In the genomic region with DNA sequence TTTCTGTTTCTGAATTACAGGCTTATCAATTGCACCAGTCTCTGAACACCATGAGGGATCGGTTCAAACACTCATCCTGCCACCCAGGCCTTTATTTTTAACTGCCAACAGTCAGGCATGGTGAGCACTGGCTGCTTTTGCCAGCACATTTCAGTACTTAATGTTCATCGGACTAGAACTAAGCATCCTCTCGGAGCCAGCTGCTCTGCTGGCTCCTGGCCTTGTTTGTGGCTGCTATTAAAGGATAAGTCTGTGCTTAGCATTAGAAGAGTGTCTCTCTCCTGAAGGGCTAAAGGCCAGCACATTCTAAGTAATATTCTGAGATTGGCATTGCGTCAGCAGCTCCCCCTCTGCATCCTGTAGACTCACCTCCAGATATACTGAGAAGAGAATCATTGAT, we compare ENCODE assay signal across 9 mouse cellular contexts. TPM values are rescaled to one million over a fixed set of nuclear protein-coding genes. Genes with fewer than 3 reads are reported as not detected.
DNase-seq lines count a peak whose midpoint lies in the region; ATAC-seq and TF ChIP-seq lines count a peak whose summit lies in the region.
"Had no signal": no experiment of that assay in that cellular context is flagged by ENCODE, and none has a peak within 500 bp of the region (broad histone marks: within the 10 kb centered on the region; RNA-seq: fewer than 3 reads in every experiment).

No protein-coding gene starts in this region.

- H3K36me3 ChIP-seq in midbrain, embryonic 15.5 days (replicated peaks): no peaks in the 10 kb centered on the region
- H3K36me3 ChIP-seq in midbrain, embryonic 16.5 days (ENCODE audit: control insufficient read depth, insufficient read depth, low read length): no peaks in the 10 kb centered on the region
- H3K36me3 ChIP-seq in stomach, postnatal 0 days (ENCODE audit: control insufficient read depth, insufficient read depth, low read length): no peaks in the 10 kb centered on the region
- H3K36me3 ChIP-seq: lung, embryonic 15.5 days had no signal

- no peaks in the 10 kb centered on the region for H3K27me3 ChIP-seq in midbrain, embryonic 15.5 days (replicated peaks)
- no peaks in the 10 kb centered on the region for H3K27me3 ChIP-seq in midbrain, embryonic 16.5 days (ENCODE audit: control insufficient read depth, insufficient read depth, low read depth, low read length)
- no peaks in the 10 kb centered on the region for H3K27me3 ChIP-seq in stomach, postnatal 0 days (ENCODE audit: control insufficient read depth, insufficient read depth, low read length)
- H3K27me3 ChIP-seq: lung, embryonic 15.5 days had no signal

- no peak overlapping the region for H3K27ac ChIP-seq in midbrain, embryonic 15.5 days
- no peak overlapping the region for H3K27ac ChIP-seq in midbrain, embryonic 16.5 days (ENCODE audit: low read length)
- H3K27ac ChIP-seq in stomach, postnatal 0 days (replicated peaks): 0 out of 2 replicates have a peak overlapping the region, but pooled peaks have one; percentile 8
- H3K27ac ChIP-seq: lung, embryonic 15.5 days had no signal

- no peak overlapping the region for H3K9ac ChIP-seq in midbrain, embryonic 15.5 days
- no peak overlapping the region for H3K9ac ChIP-seq in midbrain, embryonic 16.5 days (ENCODE audit: low read depth, low read length)
- H3K9ac ChIP-seq in stomach, postnatal 0 days (ENCODE audit: low read length): no peak overlapping the region
- H3K9ac ChIP-seq: lung, embryonic 15.5 days had no signal

- H3K4me1 ChIP-seq in midbrain, embryonic 15.5 days: no peaks in the 10 kb centered on the region
- no peaks in the 10 kb centered on the region for H3K4me1 ChIP-seq in midbrain, embryonic 16.5 days (ENCODE audit: control insufficient read depth, insufficient read depth, low read length)
- H3K4me1 ChIP-seq in stomach, postnatal 0 days (replicated peaks; ENCODE audit: control insufficient read depth, insufficient read depth): no peaks in the 10 kb centered on the region
- H3K4me1 ChIP-seq: lung, embryonic 15.5 days had no signal

- 55% methylated on average over 4 of the region's 4 CpGs for WGBS in midbrain, embryonic 15.5 days
- WGBS in midbrain, embryonic 16.5 days: 49% methylated on average over 4 of the region's 4 CpGs
- WGBS in stomach, postnatal 0 days: 44% methylated on average over 4 of the region's 4 CpGs

- H3K4me2 ChIP-seq in midbrain, embryonic 15.5 days: no peak overlapping the region
- no peak overlapping the region for H3K4me2 ChIP-seq in midbrain, embryonic 16.5 days (ENCODE audit: low read length)
- no peak overlapping the region for H3K4me2 ChIP-seq in stomach, postnatal 0 days (replicated peaks; ENCODE audit: low read depth)
- H3K4me2 ChIP-seq: lung, embryonic 15.5 days had no signal

- no peaks in the 10 kb centered on the region for H3K9me3 ChIP-seq in midbrain, embryonic 15.5 days
- no peaks in the 10 kb centered on the region for H3K9me3 ChIP-seq in midbrain, embryonic 16.5 days (replicated peaks; ENCODE audit: control insufficient read depth, low read length, poor library complexity, severe bottlenecking)
- H3K9me3 ChIP-seq in stomach, postnatal 0 days (ENCODE audit: control insufficient read depth, low read length): no peaks in the 10 kb centered on the region
- H3K9me3 ChIP-seq: lung, embryonic 15.5 days had no signal

- 0 out of 2 replicates have a peak, but pooled peaks have one; percentile 17 for ATAC-seq in midbrain, embryonic 15.5 days (replicated peaks)
- no peak for ATAC-seq in midbrain, embryonic 16.5 days
- no peak for ATAC-seq in stomach, postnatal 0 days (ENCODE audit: low FRiP score, low TSS enrichment)
- ATAC-seq in megakaryocyte, adult 5-6 weeks (ENCODE audit: poor library complexity, severe bottlenecking): no peak

- no peak overlapping the region for H3K4me3 ChIP-seq in midbrain, embryonic 15.5 days
- H3K4me3 ChIP-seq in midbrain, embryonic 16.5 days (ENCODE audit: low read depth, low read length): no peak overlapping the region
- no peak overlapping the region for H3K4me3 ChIP-seq in stomach, postnatal 0 days (ENCODE audit: low read depth, low read length)
- H3K4me3 ChIP-seq: lung, embryonic 15.5 days had no signal

- TF ChIP-seq EP300 in stomach, postnatal 0 days (optimal IDR thresholded peaks at IDR 0.05): no peak

- DNase-seq in cerebellum, adult 9-11 months: peak; percentile 89
- peak; percentile 66 for DNase-seq in layer of hippocampus, adult 9-10 months (ENCODE audit: low spot score)
- DNase-seq in stomach, postnatal 0 days (ENCODE audit: low spot score): no peak
- no peak for DNase-seq in kidney, postnatal 4 days
- DNase-seq: kidney, adult 2 months had no signal

- TF ChIP-seq CTCF in stomach, postnatal 0 days (IDR thresholded peaks at IDR 0.05; ENCODE audit: low read depth): no peak

RNA-seq across cellular contexts. Expression of gene Nell2, which starts 7.9 kb away (rescaled TPM):
- 189 and 203 TPM in 2 replicates for polyA plus RNA-seq in midbrain, embryonic 15.5 days (2015; fragmentation: Nextera tagmentation; extraction: Ambion mirVana)
- polyA plus RNA-seq in midbrain, embryonic 16.5 days (2015; fragmentation: Nextera tagmentation; extraction: Ambion mirVana): 198 and 209 TPM in 2 replicates
- 5.3 and 5.8 TPM in 2 replicates for polyA plus RNA-seq in stomach, postnatal 0 days (2015; fragmentation: Nextera tagmentation; extraction: Ambion mirVana)
- not detected in 2 replicates for total RNA-seq in megakaryocyte, adult 5-6 weeks (2015)
- not detected in 2 replicates for total RNA-seq in megakaryocyte, adult 5-6 weeks (2017)

Comparison
In these comparisons a context has a peak if more than half of its experiments do, and no peak if none do; other contexts are left out.
1. DNase-seq: peak in cerebellum, adult 9-11 months (single experiment) and layer of hippocampus, adult 9-10 months (single experiment); none in stomach, postnatal 0 days (single experiment) and kidney, postnatal 4 days (0 of 2).
2. RNA of gene Nell2, which starts 7.9 kb away (polyA plus RNA-seq): 189 to 203 TPM in midbrain, embryonic 15.5 days and 198 to 209 TPM in midbrain, embryonic 16.5 days; 5.3 to 5.8 TPM in stomach, postnatal 0 days; every median in the first group is over 10 times any median in the second.